Mouse (Mus musculus) 416B (cell line): Measurements from ENCODE around the gene Otub1.

Source experiments
- DNase-seq: peaks from one replicate; pipeline ENCODE4 v3.0.0; 2011; ENCODE audit warnings: low read depth

The Otub1 gene

GRCm38 (mm10) chr19:7205753-7206736, at the start of gene Otub1:
Gene Otub1 (minus strand): TSS chr19:7206316.
- DNase-seq = peak; percentile 95

- DNase-seq = peak; percentile 49
These were observed 39.9 kb upstream of the Otub1 start for GRCm38 (mm10) chr19:7246021-7246420.

GRCm38 (mm10) chr19:7240782-7241690, 34.9 kb upstream of the Otub1 start, which contains the start of gene Naa40:
Gene Naa40 (minus strand): TSS chr19:7241183.
- peak; percentile 94 for DNase-seq

GRCm38 (mm10) chr19:7240291-7240690, 34.2 kb upstream of the Otub1 start:
- peak; percentile 41 for DNase-seq

GRCm38 (mm10) chr19:7239574-7239973, 33.5 kb upstream of the Otub1 start:
- no peak for DNase-seq

GRCm38 (mm10) chr19:7236742-7237141, 30.6 kb upstream of the Otub1 start:
- no peak for DNase-seq

GRCm38 (mm10) chr19:7236011-7236410, 29.9 kb upstream of the Otub1 start:
- DNase-seq = no peak

GRCm38 (mm10) chr19:7235461-7235860, 29.3 kb upstream of the Otub1 start:
- no peak for DNase-seq

- peak; percentile 77 for DNase-seq
These were observed 28.6 kb upstream of the Otub1 start for GRCm38 (mm10) chr19:7234537-7235221.

- DNase-seq = no peak
These were observed 20.4 kb upstream of the Otub1 start for GRCm38 (mm10) chr19:7226511-7226914.

GRCm38 (mm10) chr19:7225096-7225690, 19.1 kb upstream of the Otub1 start:
- no peak for DNase-seq

- DNase-seq = no peak
These were observed 18.1 kb upstream of the Otub1 start for GRCm38 (mm10) chr19:7224253-7224652.

- peak; percentile 37 for DNase-seq
These were observed 17.4 kb upstream of the Otub1 start for GRCm38 (mm10) chr19:7223488-7223887.

GRCm38 (mm10) chr19:7222196-7222595, 16.1 kb upstream of the Otub1 start:
- no peak for DNase-seq

- DNase-seq = no peak
These were observed 12.6 kb upstream of the Otub1 start for GRCm38 (mm10) chr19:7218753-7219152.

GRCm38 (mm10) chr19:7217926-7218267, 11.8 kb upstream of the Otub1 start:
- no peak for DNase-seq

- peak; percentile 99 for DNase-seq
These were observed 11.2 kb upstream of the Otub1 start, which contains the start of gene Cox8a for GRCm38 (mm10) chr19:7217162-7217925. Gene Cox8a (minus strand): TSS chr19:7217616.

GRCm38 (mm10) chr19:7214484-7214883, 8.4 kb upstream of the Otub1 start:
- no peak for DNase-seq

GRCm38 (mm10) chr19:7213010-7213409, 6.9 kb upstream of the Otub1 start:
- no peak for DNase-seq

- no peak for DNase-seq
These were observed 6.1 kb upstream of the Otub1 start for GRCm38 (mm10) chr19:7212216-7212615.
